Mouse (Mus musculus) midbrain, embryonic 16.5 days (tissue): ENCODE measurements at regions not wholly inside any gene's neighbourhood (a gene's known extent, or its start where the extent isn't known, plus 50 kb on each side); places are given as distances from the start of the nearest gene placed in this dataset.

Experiments
- ATAC-seq: fragments of 200-750 bp; cut with Nextera tagmentation; 2 replicates; pipeline ENCODE4 v1.8.0; 2017; ENCODE audit warnings: moderate TSS enrichment
- H3K27ac ChIP-seq: fragments of 300-500 bp; sonication (generic); 2 replicates; pipeline ENCODE4 v1.5.1; 2014; ENCODE audit warnings: mild to moderate bottlenecking, low read length, mixed read lengths
- H3K27me3 ChIP-seq: fragments of 300-500 bp; sonication (generic); 2 replicates; pipeline ENCODE4 v1.6.1; 2014; ENCODE audit warnings: low read depth, low read length, mixed read lengths; ENCODE audit not compliant: control insufficient read depth, insufficient read depth
- H3K36me3 ChIP-seq: fragments of 300-500 bp; sonication (generic); 2 replicates; pipeline ENCODE4 v1.6.1; 2014; ENCODE audit warnings: mild to moderate bottlenecking, low read length, moderate library complexity, mixed read lengths; ENCODE audit not compliant: control insufficient read depth, insufficient read depth
- H3K4me1 ChIP-seq: fragments of 300-500 bp; sonication (generic); 2 replicates; pipeline ENCODE4 v1.6.1; 2014; ENCODE audit warnings: mild to moderate bottlenecking, low read length, mixed read lengths; ENCODE audit not compliant: control insufficient read depth, insufficient read depth
- H3K4me2 ChIP-seq: fragments of 300-500 bp; sonication (generic); 2 replicates; pipeline ENCODE4 v1.6.1; 2014; ENCODE audit warnings: mild to moderate bottlenecking, low read length, mixed read lengths
- H3K4me3 ChIP-seq: fragments of 300-500 bp; sonication (generic); 2 replicates; pipeline ENCODE4 v1.5.1; 2014; ENCODE audit warnings: low read depth, mild to moderate bottlenecking, low read length, moderate library complexity, mixed read lengths
- H3K9ac ChIP-seq: fragments of 300-500 bp; sonication (generic); 2 replicates; pipeline ENCODE4 v1.6.1; 2014; ENCODE audit warnings: low read depth, low read length, mixed read lengths
- H3K9me3 ChIP-seq: fragments of 300-500 bp; sonication (generic); replicated peaks from 2 replicates; pipeline ENCODE4 v1.6.1; 2014; ENCODE audit warnings: mild to moderate bottlenecking, low read length, mixed read lengths; ENCODE audit not compliant: control insufficient read depth, poor library complexity, severe bottlenecking
- WGBS: fragments of 180-500 bp; shearing (Covaris S2); extraction: QIAGEN DNeasy Blood & Tissue Kit; methylation state at CpG from one replicate; pipeline ENCODE4 v1.1.7; 2014; 5-methylcytosine and 5-hydroxymethylcytosine counted together

- Histone ChIP-seq H3K36me3 (no peaks in the 10 kb centered on the region), H3K9me3 (no peaks in the 10 kb centered on the region), H3K9ac (no peak overlapping the region), H3K4me3 (no peak overlapping the region), H3K4me2 (no peak overlapping the region), H3K27me3 (0 out of 2 replicates have a peak, but pooled peaks cover 5% of the 10 kb centered on the region), H3K4me1 (peaks cover 7% of the 10 kb centered on the region), H3K27ac (no peak overlapping the region)
- no peak for ATAC-seq
- 61% methylated on average over 4 of the region's 4 CpGs for WGBS
These were observed 99.1 kb upstream of the Cpsf6 start for GRCm38 (mm10) chr10:117478931-117479280.

DNA sequence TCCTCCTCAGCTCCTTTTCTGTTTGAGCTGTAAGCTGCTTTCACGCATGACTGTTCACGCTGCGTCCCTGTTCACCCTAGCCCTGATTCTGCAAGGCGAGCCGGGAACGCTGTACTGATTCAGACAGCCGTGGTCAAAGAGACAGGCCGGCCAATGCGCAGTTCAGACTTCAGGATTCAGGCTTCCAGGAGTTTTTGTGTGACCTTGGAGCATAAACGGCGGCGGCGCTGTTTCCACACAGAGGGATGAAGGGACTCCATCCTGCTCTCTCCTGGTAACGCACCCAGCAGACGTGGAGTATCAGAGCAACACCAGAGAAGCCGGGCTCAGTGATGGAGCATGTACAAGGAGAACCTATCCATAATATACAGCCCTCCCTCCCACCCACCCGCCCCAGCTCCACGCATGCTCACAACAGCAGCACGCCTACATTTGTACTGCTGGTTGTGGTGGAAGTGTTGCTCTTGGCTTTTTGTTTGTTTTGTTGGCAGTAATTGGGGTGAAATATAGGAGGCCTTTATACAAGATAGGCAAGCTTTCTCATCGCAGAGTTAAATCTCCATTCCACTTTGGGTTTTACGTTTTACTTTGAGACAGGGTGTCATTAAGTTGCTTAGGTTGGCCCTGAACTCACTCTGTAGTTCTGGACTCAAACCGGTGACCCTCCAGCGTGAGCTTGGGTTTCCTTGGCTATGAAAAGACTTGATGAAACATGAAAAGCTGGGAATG is 98.6 kb upstream of the Cpsf6 start:
- WGBS = 19% methylated on average over 23 of the region's 23 CpGs
- peak; percentile 87 for ATAC-seq
- Histone ChIP-seq H3K27me3 (0 out of 2 replicates have a peak, but pooled peaks cover 5% of the 10 kb centered on the region), H3K4me1 (peaks cover 7% of the 10 kb centered on the region), H3K9me3 (no peaks in the 10 kb centered on the region), H3K27ac (peak overlapping the region; percentile 75), H3K36me3 (no peaks in the 10 kb centered on the region), H3K9ac (peak overlapping the region; percentile 55), H3K4me2 (peak overlapping the region; percentile 63), H3K4me3 (peak overlapping the region; percentile 31)

- Histone ChIP-seq H3K27ac (peak overlapping the region; percentile 75), H3K4me3 (peak overlapping the region; percentile 31), H3K27me3 (0 out of 2 replicates have a peak, but pooled peaks cover 5% of the 10 kb centered on the region), H3K9me3 (no peaks in the 10 kb centered on the region), H3K9ac (peak overlapping the region; percentile 55), H3K36me3 (no peaks in the 10 kb centered on the region), H3K4me2 (peak overlapping the region; percentile 63), H3K4me1 (peaks cover 7% of the 10 kb centered on the region)
- ATAC-seq = no peak
- 45% methylated on average over 12 of the region's 12 CpGs for WGBS
These were observed 97.8 kb upstream of the Cpsf6 start for GRCm38 (mm10) chr10:117477331-117478201.

DNA sequence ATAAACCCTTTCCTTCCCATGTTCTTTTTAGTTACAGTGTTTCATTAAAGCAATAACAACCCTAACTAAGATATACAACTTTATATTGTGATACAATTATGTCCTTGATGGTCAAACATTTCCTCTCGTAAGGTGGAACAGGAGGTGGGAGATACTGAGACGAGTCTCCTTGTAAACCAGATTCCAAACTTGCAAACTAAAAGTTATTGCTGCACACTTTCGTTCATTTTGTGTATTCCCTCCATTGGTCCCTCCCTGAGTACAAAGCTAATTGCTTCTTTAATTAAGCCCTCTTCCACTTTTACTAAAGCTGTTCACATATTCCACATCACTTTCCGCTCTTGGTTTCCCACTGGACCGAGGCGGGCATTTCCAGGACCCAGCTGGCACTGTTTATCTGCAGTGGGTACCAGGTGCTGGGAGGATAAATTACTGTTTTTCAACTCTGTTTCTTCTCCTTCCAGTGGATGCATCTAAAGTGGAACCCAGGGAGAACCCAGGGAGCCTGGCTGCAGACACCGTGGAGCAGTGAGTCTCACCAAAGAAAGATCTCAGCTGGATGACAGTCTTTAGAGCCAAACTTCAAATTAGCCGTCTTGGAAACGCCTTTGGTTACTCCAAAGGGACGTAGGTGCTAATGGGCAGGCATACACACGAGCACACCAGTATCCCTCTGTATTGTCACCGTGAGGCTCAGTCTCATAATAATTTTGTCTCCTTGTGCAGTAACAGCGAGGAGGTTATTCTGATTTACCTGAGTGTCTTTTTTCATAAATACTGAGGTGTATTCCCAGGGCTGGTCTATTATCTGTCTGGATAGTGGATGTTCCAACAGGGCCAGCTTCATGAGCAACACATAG is 95.5 kb upstream of the Cpsf6 start:
- WGBS = 83% methylated on average over 13 of the region's 13 CpGs
- Histone ChIP-seq H3K4me1 (peaks cover 7% of the 10 kb centered on the region), H3K9ac (no peak overlapping the region), H3K27me3 (0 out of 2 replicates have a peak, but pooled peaks cover 5% of the 10 kb centered on the region), H3K4me3 (no peak overlapping the region), H3K4me2 (no peak overlapping the region), H3K9me3 (no peaks in the 10 kb centered on the region), H3K27ac (no peak overlapping the region), H3K36me3 (no peaks in the 10 kb centered on the region)
- ATAC-seq = no peak

DNA sequence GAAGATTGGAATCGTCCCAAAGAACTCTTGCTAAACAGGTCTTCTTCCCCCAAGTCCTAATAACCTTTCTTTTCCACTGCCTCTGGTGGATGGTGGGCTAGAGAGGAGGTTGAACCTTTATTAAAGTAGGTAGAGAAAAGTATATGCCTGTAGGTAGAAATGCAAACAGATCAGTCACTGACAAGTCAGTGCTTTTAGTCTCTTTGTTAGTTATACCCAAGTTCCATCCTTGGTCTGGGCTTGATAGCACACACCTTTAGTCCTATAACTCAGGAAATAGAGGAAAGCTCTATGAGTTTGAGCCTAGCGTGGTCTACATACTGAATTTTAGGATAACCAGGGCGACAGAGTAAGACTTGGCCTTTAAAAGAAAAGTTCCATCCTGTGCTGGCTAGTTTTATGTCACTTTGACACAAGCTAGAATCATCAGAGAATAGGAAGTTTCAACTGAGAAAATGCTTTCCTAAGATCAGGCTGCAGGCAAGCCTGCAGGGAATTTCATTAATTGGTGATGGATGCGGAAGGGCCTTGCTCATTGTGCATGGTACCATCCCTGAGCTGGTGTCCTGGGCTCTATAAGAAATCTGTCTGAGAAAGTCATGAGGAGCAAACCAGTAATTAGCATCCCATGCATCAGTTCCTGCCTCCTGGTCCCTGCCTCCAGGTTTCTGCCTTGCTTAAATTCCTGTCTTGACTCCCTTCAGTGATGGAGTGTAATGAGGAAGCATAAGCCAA is 94.7 kb upstream of the Cpsf6 start:
- peaks cover 7% of the 10 kb centered on the region for H3K4me1 ChIP-seq
- no peaks in the 10 kb centered on the region for H3K36me3 ChIP-seq
- no peak overlapping the region for H3K4me2 ChIP-seq
- H3K4me3 ChIP-seq = no peak overlapping the region
- ATAC-seq = no peak
- H3K9ac ChIP-seq = no peak overlapping the region
- no peaks in the 10 kb centered on the region for H3K9me3 ChIP-seq
- no peak overlapping the region for H3K27ac ChIP-seq
- 92% methylated on average over 4 of the region's 4 CpGs for WGBS
- 0 out of 2 replicates have a peak, but pooled peaks cover 2% of the 10 kb centered on the region for H3K27me3 ChIP-seq

DNA sequence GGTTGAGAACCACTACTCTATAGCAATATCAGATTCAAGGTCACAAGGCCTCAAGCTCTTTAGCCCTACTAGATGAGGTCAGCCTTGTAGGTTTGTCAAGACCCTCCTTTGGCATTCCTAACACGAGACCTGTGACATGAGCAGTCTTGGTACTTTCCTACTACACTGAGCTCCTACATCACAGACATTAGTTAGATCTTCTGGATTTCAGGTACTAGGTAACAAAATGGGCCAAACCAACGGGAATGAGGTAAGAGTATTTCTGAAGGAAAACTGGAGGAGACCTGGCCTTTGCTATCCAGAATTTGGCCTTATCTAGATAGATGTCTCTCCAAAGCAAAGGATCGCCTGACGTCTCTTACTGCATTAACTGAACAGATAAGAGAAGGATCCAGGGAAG is 93.7 kb upstream of the Cpsf6 start:
- Histone ChIP-seq H3K9ac (no peak overlapping the region), H3K9me3 (no peaks in the 10 kb centered on the region), H3K4me2 (no peak overlapping the region), H3K27me3 (no peaks in the 10 kb centered on the region), H3K27ac (no peak overlapping the region), H3K4me3 (no peak overlapping the region), H3K4me1 (peaks cover 7% of the 10 kb centered on the region), H3K36me3 (no peaks in the 10 kb centered on the region)
- ATAC-seq = no peak
- 97% methylated on average over 4 of the region's 4 CpGs for WGBS

DNA sequence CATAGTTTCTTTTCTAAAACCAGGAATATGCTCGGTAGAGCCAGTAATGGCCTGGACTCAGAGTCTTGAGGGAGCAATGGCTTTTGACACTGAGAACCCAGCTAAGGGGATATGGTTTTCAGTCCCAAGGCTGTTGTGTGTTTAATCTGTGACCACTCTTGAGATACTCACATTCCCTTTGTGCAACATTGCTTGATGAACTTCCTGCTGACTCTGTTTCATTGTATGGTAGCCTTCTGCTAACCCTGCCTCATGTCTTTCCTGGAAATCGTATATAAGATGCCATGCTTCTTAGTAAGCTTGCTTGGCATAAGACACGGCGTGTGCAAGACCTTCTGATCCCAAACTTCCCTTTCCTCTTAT is 92.7 kb upstream of the Cpsf6 start:
- H3K9ac ChIP-seq = no peak overlapping the region
- no peaks in the 10 kb centered on the region for H3K27me3 ChIP-seq
- ATAC-seq = no peak
- H3K9me3 ChIP-seq = no peaks in the 10 kb centered on the region
- H3K27ac ChIP-seq = no peak overlapping the region
- no peaks in the 10 kb centered on the region for H3K36me3 ChIP-seq
- H3K4me3 ChIP-seq = no peak overlapping the region
- peaks cover 1% of the 10 kb centered on the region for H3K4me1 ChIP-seq
- H3K4me2 ChIP-seq = no peak overlapping the region
- 93% methylated on average over 4 of the region's 4 CpGs for WGBS

- WGBS = 81% methylated on average over 11 of the region's 11 CpGs
- H3K9me3 ChIP-seq = no peaks in the 10 kb centered on the region
- no peaks in the 10 kb centered on the region for H3K4me1 ChIP-seq
- H3K9ac ChIP-seq = no peak overlapping the region
- no peak overlapping the region for H3K4me2 ChIP-seq
- no peaks in the 10 kb centered on the region for H3K27me3 ChIP-seq
- no peaks in the 10 kb centered on the region for H3K36me3 ChIP-seq
- no peak overlapping the region for H3K27ac ChIP-seq
- ATAC-seq = no peak
- no peak overlapping the region for H3K4me3 ChIP-seq
These were observed 92.2 kb upstream of the Cpsf6 start for GRCm38 (mm10) chr10:117471818-117472567.
